Mouse (Mus musculus) embryonic stem cell, embryonic (primary cell): ENCODE results near the gene Ptgir.

Experiments used
- CTCF ChIA-PET, 4 experiments: fragments of 300-600 bp in 2 of 4; fragments of 350-600 bp in 2 of 4; sonication (Branson Sonifier 250); formaldehyde crosslinking; loops; one replicate each; lab custom pipeline; 2022; ENCODE audit warnings: inconsistent platforms in 2 of 4; lab: Charles Lee
- POLR2A ChIA-PET, 4 experiments: fragments of 300-600 bp in 2 of 4; fragments of 350-600 bp in 2 of 4; sonication (Branson Sonifier 250); formaldehyde crosslinking; loops; one replicate each; lab custom pipeline; 2022; ENCODE audit warnings: antibody characterized with exemption in 4 of 4, inconsistent platforms in 1 of 4; lab: Charles Lee

Gene Ptgir

DNA sequence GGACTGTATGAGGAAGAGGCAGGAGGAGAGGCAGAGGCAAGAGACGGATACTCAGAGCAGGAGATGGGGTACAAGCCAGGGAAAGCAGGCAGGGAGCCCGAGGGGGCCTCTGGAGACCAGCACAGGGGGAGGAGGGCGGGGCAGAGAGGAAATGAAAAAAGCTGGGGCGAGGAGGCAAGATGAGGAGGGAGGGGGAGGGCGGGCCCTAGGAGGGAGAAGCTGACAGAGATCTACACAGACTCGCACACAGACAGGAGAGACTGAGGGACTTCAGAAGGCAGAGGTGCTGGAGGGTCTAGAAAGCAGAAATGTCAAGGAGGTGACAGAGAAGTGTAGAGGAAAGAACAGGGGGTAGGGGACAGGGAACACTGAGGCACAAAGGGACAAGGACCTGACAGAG, at the start of gene Ptgir:
TSS of gene Ptgir (plus strand) at position 210 of the 400 bp plus-strand sequence.
- POLR2A ChIA-PET: interaction anchor here (0.7 to 1.7 kb wide), 8 partner anchors 11 to 32 kb away, joined by 3 to 6 read pairs (median 4); partner anchors contain the start of genes Dact3 (in 1 of the 4) and Gng8 (in 1 of the 4)
- CTCF ChIA-PET: interaction anchor here in 3 of 4 experiments (0.6 to 3.4 kb wide), 9 partner anchors 11 to 52 kb away, joined by 3 to 17 read pairs (median 3); partner anchors contain the start of gene Gng8 (in 3 of the 3)

DNA sequence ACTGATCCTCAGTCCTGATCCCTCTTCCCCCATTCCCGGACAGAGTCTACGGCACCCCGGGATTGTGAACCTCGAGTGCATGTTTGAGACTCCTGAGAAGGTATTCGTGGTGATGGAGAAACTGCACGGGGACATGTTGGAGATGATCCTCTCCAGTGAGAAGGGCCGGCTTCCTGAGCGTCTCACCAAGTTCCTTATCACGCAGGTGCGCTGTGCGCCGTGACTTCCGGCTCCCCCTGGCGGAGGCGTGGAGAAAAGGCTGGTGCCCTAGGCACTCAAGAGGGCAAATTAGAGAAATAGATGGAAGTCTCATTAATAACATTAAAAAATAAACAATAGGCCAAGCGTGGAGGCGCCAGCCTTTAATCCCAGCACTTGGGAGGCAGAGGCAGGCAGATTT, 48.0 kb upstream of the Ptgir start:
- CTCF ChIA-PET: interaction anchor here in 3 of 4 experiments (0.6 to 1.8 kb wide), 6 partner anchors 10 to 98 kb away, joined by 3 to 6 read pairs (median 4); partner anchors contain the start of gene Dact3 (in 1 of the 3)
- POLR2A ChIA-PET: no interaction called here

DNA sequence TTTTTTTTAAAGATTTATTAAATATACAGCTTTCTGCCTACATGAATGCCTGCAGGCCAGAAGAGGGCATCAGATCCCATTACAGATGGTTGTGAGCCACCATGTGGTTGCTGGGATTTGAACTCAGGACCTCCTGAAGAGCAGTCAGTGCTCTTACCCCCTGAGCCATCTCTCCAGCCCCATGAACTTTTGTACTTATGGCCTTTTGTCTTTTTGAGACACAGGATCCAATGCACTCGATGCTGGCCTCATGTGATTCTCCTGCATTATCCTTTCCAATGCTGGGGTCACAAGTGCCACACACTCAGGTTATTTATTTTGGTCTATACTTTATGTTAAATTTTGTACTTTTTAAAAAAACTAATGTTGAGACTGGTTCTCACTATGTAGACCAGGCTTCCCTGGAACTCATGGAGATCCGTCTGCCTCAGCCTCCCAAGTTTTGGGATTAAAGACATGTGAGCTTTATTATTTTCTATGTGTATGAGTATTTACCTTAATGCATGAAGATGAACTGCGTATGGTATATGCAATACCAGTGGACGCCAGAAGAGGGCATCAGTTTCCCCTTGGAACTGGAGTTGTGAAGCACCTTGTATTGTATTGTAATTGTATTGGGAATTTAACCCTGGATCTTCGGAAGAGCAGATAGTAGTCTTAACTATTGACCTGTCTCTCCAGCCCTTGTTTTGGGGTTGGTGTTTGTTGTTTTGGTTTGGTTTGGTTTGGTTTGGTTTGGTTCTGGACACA, 46.2 kb upstream of the Ptgir start:
- CTCF ChIA-PET: interaction anchor here (0.7 to 2.9 kb wide), 29 partner anchors 8 to 230 kb away, joined by 3 to 19 read pairs (median 4); partner anchors contain the start of genes Gng8 (in 2 of the 4), Dact3 (in 1 of the 4), Pnmal2 (in 1 of the 4) and Prkd2 (in 1 of the 4)

DNA sequence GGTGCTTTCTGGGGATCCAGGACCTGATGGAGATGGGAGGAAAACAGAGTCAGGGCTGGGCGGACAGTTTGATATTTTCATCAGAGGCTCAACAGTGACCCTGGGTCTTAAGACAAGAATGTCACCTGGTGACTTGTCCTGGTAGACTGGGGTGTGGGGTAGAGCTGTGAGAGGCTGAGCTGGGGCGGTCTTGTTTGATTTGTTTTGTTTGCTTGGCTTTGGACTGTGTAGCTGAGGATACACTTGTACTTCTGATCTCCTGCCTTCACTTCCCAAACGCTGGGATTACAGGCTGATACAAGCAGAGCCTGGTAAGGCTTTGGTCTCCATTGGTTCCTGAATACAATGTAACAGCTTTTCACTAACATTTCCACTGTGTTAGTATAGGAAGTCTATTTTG, 38.8 kb upstream of the Ptgir start:
- CTCF ChIA-PET: no interaction called here
- POLR2A ChIA-PET: no interaction called here

More for the DNA sequence above, 46.2 kb upstream of the Ptgir start:
- POLR2A ChIA-PET: interaction anchor here in 2 of 4 experiments (0.7 to 1.9 kb wide), 6 partner anchors 9 to 57 kb away, joined by 3 to 8 read pairs (median 4); partner anchors contain the start of gene Gng8 (in 2 of the 2)

DNA sequence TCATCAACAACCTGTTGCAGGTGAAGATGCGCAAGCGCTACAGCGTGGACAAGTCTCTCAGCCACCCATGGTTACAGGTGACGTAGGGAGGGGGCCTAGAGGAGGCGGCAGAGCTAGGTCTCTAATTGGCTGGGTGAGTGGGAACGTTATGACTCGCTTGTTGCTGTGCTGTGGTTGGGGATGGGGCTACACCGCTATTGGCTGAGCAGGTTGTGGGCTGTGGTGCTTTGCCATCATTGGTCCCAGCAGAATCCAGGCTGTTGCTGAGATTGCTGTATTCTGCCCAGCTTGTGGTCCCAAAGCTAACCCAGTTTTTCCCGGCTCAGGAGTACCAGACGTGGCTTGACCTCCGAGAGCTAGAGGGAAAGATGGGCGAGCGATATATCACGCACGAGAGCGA, 36.8 kb upstream of the Ptgir start:
- ChIA-PET POLR2A (interaction anchor here in 2 of 4 experiments (0.5 to 2.0 kb wide), 19 partner anchors 9 to 126 kb away, joined by 3 to 6 read pairs (median 4); partner anchors contain the start of gene Gng8 (in 1 of the 2)), CTCF (interaction anchor here in 3 of 4 experiments (0.7 to 1.9 kb wide), 17 partner anchors 8 to 220 kb away, joined by 3 to 9 read pairs (median 4); partner anchors contain the start of gene Gng8 (in 2 of the 3))

DNA sequence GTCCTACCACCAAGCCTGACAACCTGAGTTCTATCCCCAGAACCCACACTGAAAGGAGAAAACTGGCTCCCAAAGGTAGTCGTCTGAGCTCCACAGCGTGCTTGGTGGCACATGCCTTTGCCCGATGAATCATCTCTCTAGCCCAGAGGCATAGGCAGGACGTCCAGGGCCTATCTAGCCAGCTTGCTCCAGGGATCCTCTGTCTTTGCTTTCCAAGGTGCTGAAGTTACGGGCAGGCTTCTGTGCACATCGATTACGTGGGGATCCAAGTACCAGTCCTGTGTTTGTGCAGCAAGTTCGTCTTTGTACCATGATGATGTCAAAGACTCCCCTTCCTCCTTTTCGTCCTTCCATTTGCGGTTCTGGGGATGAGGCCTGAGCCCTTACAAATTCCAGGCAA, 34.7 kb upstream of the Ptgir start:
- CTCF ChIA-PET: interaction anchor here (0.6 to 1.9 kb wide), 6 partner anchors 11 to 57 kb away, joined by 3 to 5 read pairs (median 3); no protein-coding TSS in a partner anchor
- POLR2A ChIA-PET: interaction anchor here (0.7 to 1.7 kb wide), 5 partner anchors 9 to 29 kb away, joined by 3 to 5 read pairs (median 4); partner anchors contain the start of genes Gng8 (in 2 of the 4) and Prkd2 (in 1 of the 4)

DNA sequence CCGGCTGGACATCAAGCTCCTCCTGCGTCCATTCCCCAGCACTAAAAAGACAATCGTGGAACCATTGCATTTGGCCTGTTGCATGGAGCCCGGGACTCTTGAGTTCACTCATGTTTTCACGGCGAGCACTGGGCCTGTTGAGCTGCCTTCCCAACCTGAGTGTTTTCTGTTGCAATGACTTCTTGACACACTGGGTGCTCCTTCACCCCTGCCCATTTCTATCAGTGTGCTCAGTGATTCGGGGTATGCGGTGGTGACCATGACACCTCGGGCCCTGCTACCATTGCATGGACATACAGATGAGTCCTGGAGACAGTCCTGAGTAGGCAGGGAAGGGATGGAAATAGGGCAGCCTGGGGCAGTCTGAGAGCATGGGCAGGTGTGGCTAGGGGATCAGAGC, 33.8 kb upstream of the Ptgir start:
- POLR2A ChIA-PET: interaction anchor here in 3 of 4 experiments (0.7 to 1.7 kb wide), 4 partner anchors 10 to 24 kb away, joined by 3 to 4 read pairs (median 3); partner anchors contain the start of gene Gng8 (in 1 of the 3)
- CTCF ChIA-PET: interaction anchor here in 3 of 4 experiments (0.8 to 1.9 kb wide), 5 partner anchors 11 to 47 kb away, joined by 3 to 4 read pairs (median 3); partner anchors contain the start of gene Gng8 (in 1 of the 3)

DNA sequence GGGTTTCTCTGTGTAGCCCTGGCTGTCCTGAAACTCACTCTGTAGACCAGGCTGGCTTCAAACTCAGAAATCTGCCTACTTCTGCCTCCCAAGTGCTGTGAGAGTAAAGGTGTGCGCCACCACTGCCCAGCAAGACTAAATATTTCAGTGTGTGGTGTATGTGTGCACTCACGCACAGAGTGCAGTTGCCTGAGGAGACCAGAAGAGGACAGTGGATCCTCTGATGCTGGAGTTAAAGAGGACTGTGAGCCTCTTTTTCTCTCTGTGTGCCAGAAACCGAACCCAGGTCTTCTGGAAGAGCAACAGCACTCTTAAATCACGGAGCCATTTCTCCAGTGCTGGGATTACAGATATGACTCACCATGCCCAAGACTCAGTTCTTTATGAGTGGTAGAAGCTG, 32.9 kb upstream of the Ptgir start:
- CTCF ChIA-PET: interaction anchor here (0.6 to 4.1 kb wide), 25 partner anchors 9 to 812 kb away, joined by 3 to 78 read pairs (median 5); partner anchors contain the start of genes Gng8 (in 3 of the 4), Prkd2 (in 1 of the 4) and Zfp541 (in 1 of the 4)

DNA sequence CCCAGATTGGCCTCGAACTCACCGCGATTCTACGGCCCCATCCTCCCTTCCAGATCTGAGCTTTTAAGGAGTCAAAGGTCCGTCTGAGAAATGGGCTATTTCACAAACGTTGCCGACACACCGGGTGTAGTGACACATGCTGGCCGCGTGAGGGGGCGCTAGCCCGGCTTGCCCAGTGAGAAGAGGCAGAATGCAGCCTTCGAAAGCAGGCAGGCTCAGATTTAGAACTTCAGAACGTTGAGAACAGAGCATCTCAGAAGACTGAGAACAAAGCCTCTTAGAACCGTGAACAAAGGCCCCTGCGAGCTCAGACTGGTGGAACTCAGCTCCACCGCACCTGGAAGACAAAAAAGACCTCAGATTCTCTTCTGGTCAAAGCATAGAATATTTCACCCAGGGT, 32.1 kb upstream of the Ptgir start:
- CTCF ChIA-PET: interaction anchor here (0.6 to 4.1 kb wide), 48 partner anchors 8 to 245 kb away, joined by 3 to 78 read pairs (median 5); partner anchors contain the start of genes Gng8 (in 3 of the 4), Calm3 (in 1 of the 4), Prkd2 (in 1 of the 4) and Psg16 (in 1 of the 4)
- POLR2A ChIA-PET: interaction anchor here (0.5 to 3.6 kb wide), 49 partner anchors 8 to 914 kb away, joined by 3 to 29 read pairs (median 5); partner anchors contain the start of genes Gng8 (in 3 of the 4), Slc1a5 (in 3 of the 4), Calm3 (in 2 of the 4) and Ptgir (in 1 of the 4)

More for the DNA sequence above, 32.9 kb upstream of the Ptgir start:
- POLR2A ChIA-PET: interaction anchor here in 3 of 4 experiments (0.6 to 3.6 kb wide), 16 partner anchors 10 to 183 kb away, joined by 3 to 20 read pairs (median 7); partner anchors contain the start of genes Gng8 (in 2 of the 3), Ptgir (in 1 of the 3) and Slc1a5 (in 1 of the 3)

DNA sequence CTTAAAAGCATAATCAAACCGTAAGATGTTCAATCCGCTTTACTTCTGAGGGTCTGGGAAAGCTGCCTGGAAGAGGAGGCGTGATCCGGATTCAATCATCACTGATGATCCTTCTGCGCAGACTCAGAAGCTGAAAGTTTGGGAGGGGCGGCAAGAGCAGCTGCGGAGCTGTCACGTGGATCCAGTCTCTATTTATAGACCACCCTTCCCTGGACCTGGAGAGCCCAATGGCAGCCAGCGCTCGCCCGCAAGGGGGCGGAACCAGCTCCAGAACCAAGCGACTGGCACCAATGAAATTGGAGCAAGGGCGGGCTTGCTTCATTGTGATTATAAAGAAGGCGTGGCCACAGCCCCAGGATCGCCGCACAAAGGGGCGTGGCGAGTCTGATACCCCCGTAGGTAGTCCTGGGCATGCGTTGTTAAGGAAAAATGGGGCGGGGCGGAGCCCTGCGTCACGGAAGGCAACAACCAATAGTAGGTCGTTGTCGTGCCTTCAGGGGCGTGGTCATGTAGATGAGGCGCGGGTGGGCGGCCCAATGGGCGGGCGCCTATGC, 31.5 kb upstream of the Ptgir start:
- ChIA-PET CTCF (interaction anchor here (0.6 to 4.1 kb wide), 45 partner anchors 9 to 245 kb away, joined by 3 to 78 read pairs (median 5); partner anchors contain the start of genes Gng8 (in 4 of the 4), Calm3 (in 1 of the 4), Prkd2 (in 1 of the 4) and Psg16 (in 1 of the 4)), POLR2A (interaction anchor here (0.5 to 3.6 kb wide), 47 partner anchors 9 to 915 kb away, joined by 3 to 29 read pairs (median 5); partner anchors contain the start of genes Gng8 (in 4 of the 4), Slc1a5 (in 3 of the 4), Calm3 (in 2 of the 4) and Ap2s1 (in 1 of the 4))

DNA sequence AGATGAGACGGTGACA, 31.2 kb upstream of the Ptgir start, which contains the start of gene Dact3:
TSS of gene Dact3 (plus strand) at position 8 of the 16 bp plus-strand sequence.
- ChIA-PET POLR2A (interaction anchor here (0.5 to 3.6 kb wide), 39 partner anchors 9 to 181 kb away, joined by 3 to 29 read pairs (median 5); partner anchors contain the start of genes Gng8 (in 4 of the 4), Slc1a5 (in 3 of the 4), Calm3 (in 2 of the 4) and Ap2s1 (in 1 of the 4)), CTCF (interaction anchor here (0.6 to 4.1 kb wide), 37 partner anchors 9 to 246 kb away, joined by 3 to 78 read pairs (median 6); partner anchors contain the start of genes Gng8 (in 4 of the 4), Calm3 (in 1 of the 4) and Psg16 (in 1 of the 4))

DNA sequence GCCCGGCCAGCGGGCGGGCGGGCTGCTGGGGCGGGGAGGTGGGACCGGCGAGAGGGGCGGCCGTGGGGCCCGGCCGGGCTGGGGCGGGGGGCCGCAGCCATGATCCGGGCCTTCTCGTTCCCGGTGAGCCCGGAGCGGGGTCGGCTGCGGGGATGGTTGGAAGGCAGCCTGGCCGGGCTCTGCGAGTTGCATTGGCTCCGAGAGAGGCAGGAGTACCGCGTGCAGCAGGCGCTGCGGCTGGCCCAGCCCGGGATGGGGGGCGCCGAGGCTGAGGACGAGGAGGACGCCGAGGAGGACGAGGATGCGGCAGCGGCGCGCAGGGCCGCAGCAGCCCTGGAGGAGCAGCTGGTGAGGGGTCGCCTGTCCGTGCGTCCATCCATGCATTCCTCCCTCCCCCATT, 31.0 kb upstream of the Ptgir start:
- POLR2A ChIA-PET: interaction anchor here (0.5 to 3.6 kb wide), 40 partner anchors 9 to 181 kb away, joined by 3 to 29 read pairs (median 5); partner anchors contain the start of genes Gng8 (in 4 of the 4), Slc1a5 (in 3 of the 4), Calm3 (in 2 of the 4) and Ap2s1 (in 1 of the 4)
- CTCF ChIA-PET: interaction anchor here in 3 of 4 experiments (0.6 to 4.1 kb wide), 34 partner anchors 9 to 246 kb away, joined by 3 to 78 read pairs (median 6); partner anchors contain the start of genes Gng8 (in 3 of the 3), Calm3 (in 1 of the 3) and Psg16 (in 1 of the 3)

DNA sequence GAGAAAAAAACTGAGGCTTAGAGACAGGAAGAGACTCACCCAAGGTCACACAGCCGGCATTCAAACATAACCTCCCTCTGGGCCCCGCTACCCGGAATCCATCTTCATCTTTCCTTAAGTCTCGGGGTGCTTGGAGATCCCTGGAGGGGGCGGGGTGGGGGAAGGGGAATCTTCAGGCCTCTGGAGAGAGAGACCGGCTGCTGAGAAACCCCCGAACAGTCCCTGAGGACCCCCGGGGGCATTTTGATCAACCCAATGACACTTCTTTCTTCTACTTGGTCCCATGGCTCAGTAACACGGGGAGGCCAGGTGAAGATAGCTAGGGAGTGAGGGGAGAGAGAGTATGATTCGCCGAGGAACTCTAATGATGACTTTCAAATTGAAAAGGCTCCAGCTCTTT, 30.3 kb upstream of the Ptgir start:
- ChIA-PET CTCF (interaction anchor here in 1 of 4 experiments (1.0 to 4.1 kb wide), 6 partner anchors 15 to 247 kb away, joined by 5 to 78 read pairs (median 14); partner anchors contain the start of gene Gng8), POLR2A (interaction anchor here in 3 of 4 experiments (0.7 to 3.6 kb wide), 9 partner anchors 9 to 146 kb away, joined by 3 to 20 read pairs (median 7); partner anchors contain the start of gene Gng8 (in 2 of the 3))

DNA sequence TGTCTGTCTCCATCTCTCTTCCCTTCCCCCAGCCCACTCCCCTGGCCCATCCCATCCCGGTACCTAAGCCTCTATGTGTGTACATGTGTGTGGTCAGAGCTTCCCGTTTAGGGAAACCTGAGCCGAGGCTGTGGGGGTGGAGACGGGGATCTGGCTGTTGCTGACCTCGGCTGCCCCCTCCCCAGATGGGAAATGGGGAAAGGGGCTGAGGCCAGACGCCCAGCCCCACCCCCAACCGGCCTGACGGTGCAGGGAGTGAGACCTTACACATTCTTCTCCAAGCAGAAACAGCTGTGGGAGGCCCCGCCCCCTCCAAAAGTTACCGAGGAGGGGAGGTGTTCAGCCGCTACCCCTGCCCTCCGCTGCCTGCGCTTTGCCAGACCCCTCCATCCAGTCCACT, 29.7 kb upstream of the Ptgir start:
- ChIA-PET CTCF (interaction anchor here in 1 of 4 experiments (1.0 to 4.1 kb wide), 4 partner anchors 15 to 60 kb away, joined by 5 to 78 read pairs (median 10); partner anchors contain the start of gene Gng8), POLR2A (interaction anchor here in 3 of 4 experiments (0.8 to 3.6 kb wide), 7 partner anchors 8 to 27 kb away, joined by 3 to 20 read pairs (median 7); partner anchors contain the start of gene Gng8 (in 2 of the 3))

DNA sequence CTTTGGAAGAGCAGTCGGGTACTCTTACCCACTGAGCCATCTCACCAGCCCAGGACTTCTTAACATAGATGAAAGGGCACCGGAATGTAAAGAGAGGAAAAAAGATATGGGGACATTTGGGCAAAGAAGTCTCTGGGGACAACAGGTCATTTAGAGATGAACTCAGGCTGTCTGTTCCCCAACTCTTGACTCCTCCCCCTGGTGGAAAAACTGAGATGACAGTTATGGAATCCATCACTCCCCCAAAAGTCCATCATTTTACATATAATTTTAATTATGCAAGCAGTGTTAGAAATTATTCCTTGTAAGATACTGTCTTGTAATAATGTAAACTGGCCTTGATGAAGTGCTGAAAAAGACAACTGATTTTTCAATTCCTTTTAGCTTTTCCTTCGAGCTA, 28.6 kb upstream of the Ptgir start:
- ChIA-PET POLR2A (interaction anchor here in 1 of 4 experiments (2.7 kb wide), 1 partner anchor 14 kb away, joined by 9 read pairs; the partner anchor contains the start of gene Gng8), CTCF (interaction anchor here in 2 of 4 experiments (0.7 to 1.0 kb wide), 2 partner anchors 13 to 17 kb away, joined by 3 read pairs; no protein-coding TSS in a partner anchor)

DNA sequence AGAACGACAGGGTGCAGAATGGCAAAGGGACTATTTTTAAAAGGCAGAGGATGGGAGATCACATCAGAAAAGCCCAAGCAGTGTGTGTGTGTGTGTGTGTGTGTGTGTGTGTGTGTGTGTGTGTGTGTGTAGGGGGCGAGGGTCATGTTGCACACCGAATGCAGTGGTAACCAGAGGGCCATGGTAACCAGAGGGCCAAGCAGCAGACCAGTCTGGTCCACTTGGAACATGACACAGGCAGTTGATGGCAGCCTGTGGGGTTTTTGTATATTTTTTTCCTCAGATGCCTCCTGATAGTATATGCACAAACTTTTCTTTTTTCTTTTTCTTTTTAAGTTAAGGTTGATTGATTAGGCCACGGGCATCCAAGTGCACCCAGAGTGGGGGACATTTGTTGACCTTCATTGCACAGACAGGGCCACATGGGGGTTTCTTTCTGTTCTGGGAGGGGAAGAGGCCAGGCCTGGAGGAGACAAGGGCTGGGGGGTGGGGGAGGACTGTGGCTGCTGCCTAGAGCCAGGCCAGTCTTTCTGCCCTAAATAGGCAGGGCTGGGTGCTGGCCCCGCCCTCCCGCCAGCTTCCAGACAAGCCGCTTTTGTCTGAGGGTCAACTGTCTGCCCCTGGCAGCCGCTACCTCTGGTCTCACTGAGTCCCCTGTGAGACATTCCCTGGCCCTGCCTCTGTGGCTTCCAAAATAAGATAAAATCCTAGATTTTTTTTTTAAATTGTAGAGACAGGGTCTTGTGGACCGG, 26.3 kb upstream of the Ptgir start:
- POLR2A ChIA-PET: interaction anchor here in 2 of 4 experiments (0.6 to 2.2 kb wide), 4 partner anchors 12 to 88 kb away, joined by 3 to 10 read pairs (median 4); partner anchors contain the start of genes Gng8 (in 1 of the 2) and Ptgir (in 1 of the 2)
- CTCF ChIA-PET: interaction anchor here in 2 of 4 experiments (0.5 to 2.1 kb wide), 2 partner anchors 15 to 128 kb away, joined by 4 to 8 read pairs; no protein-coding TSS in a partner anchor
